Mouse (Mus musculus) spleen, adult 12 weeks (tissue): ENCODE measurements around the gene Gm49721.
"Not testable (repeated sequence)": the region's sequence is repeated elsewhere in the genome, so short reads cannot be mapped to it uniquely, and the experiment has no call there.

Experiments
- DNase-seq: peaks from one replicate; pipeline ENCODE4 v3.0.0; 2022; ENCODE audit warnings: low spot score

Gene Gm49721

GRCm38 (mm10) chr17:7075519-7075918 is 96.8 kb downstream of the Gm49721 start:
- not testable (repeated sequence) for DNase-seq

- not testable (repeated sequence) for DNase-seq
These were observed 100.9 kb downstream of the Gm49721 start for GRCm38 (mm10) chr17:7079558-7079957.

- DNase-seq = not testable (repeated sequence)
These were observed 105.8 kb downstream of the Gm49721 start for GRCm38 (mm10) chr17:7084523-7084922.

GRCm38 (mm10) chr17:7085469-7086168 is 106.9 kb downstream of the Gm49721 start:
- DNase-seq = not testable (repeated sequence)

GRCm38 (mm10) chr17:7086836-7087235 is 108.1 kb downstream of the Gm49721 start:
- not testable (repeated sequence) for DNase-seq
